Mouse (Mus musculus) C2C12 (cell line): ENCODE results near the gene Ces1b. TPM values are rescaled to one million over a fixed set of nuclear protein-coding genes. Genes with fewer than 3 reads are reported as not detected.

Source experiments
- H3K27me3 ChIP-seq: one replicate; pipeline ENCODE4 v1.6.1; 2011; ENCODE audit not compliant: control insufficient read depth, insufficient read depth, insufficient read length
- H3K36me3 ChIP-seq: one replicate; pipeline ENCODE4 v1.6.1; 2011; ENCODE audit not compliant: control insufficient read depth, insufficient read depth
- H3K4me3 ChIP-seq: one replicate; pipeline ENCODE4 v1.5.1; 2011; ENCODE audit warnings: mild to moderate bottlenecking, control low read depth; ENCODE audit not compliant: poor library complexity, insufficient read depth, severe bottlenecking
- H3K79me2 ChIP-seq: one replicate; pipeline ENCODE4 v1.6.1; 2011; ENCODE audit not compliant: control insufficient read depth, insufficient read depth
- H3K79me3 ChIP-seq: one replicate; pipeline ENCODE4 v1.6.1; 2011; ENCODE audit warnings: low read depth, control low read depth
- H3ac ChIP-seq: one replicate; pipeline ENCODE3; 2011; ENCODE audit warnings: low read depth; ENCODE audit not compliant: control insufficient read depth, insufficient read length
- CEBPB ChIP-seq: IDR thresholded peaks from one replicate; pipeline ENCODE4 v1.6.1; 2011; ENCODE audit warnings: low read depth, mild to moderate bottlenecking, control low read depth, moderate library complexity
- CTCF ChIP-seq: IDR thresholded peaks from one replicate; pipeline ENCODE4 v1.5.1; 2011; ENCODE audit not compliant: control insufficient read depth, insufficient read depth, insufficient read length
- FOSL1 ChIP-seq: IDR thresholded peaks from one replicate; pipeline ENCODE4 v1.8.0; 2011; ENCODE audit warnings: mild to moderate bottlenecking, low read length; ENCODE audit not compliant: poor library complexity, insufficient read depth, severe bottlenecking
- MAX ChIP-seq: IDR thresholded peaks from one replicate; pipeline ENCODE4 v1.6.1; 2011; ENCODE audit warnings: mild to moderate bottlenecking, control low read depth
- MYOD1 ChIP-seq: IDR thresholded peaks from one replicate; pipeline ENCODE4 v1.6.1; 2011; ENCODE audit warnings: low read depth; ENCODE audit not compliant: control insufficient read depth, insufficient read length
- MYOG ChIP-seq: IDR thresholded peaks from one replicate; pipeline ENCODE4 v1.6.1; 2011; ENCODE audit not compliant: control insufficient read depth, insufficient read length; ENCODE audit errors: extremely low read depth
- USF1 ChIP-seq: IDR thresholded peaks from one replicate; pipeline ENCODE4 v1.6.1; 2011; ENCODE audit warnings: low read depth, mild to moderate bottlenecking, control low read depth, moderate library complexity
- polyA plus RNA-seq: library from polyadenylated mRNA; unstranded; fragments of >200 nt; fragmentation: generic; extraction: Trizol; gene quantifications from one replicate; pipeline ENCODE4 v1.2.1, GENCODE M21; 2012; ENCODE audit warnings: missing spikeins

Ces1b gene
- polyA plus RNA-seq, 1 experiment, result not detected

DNA sequence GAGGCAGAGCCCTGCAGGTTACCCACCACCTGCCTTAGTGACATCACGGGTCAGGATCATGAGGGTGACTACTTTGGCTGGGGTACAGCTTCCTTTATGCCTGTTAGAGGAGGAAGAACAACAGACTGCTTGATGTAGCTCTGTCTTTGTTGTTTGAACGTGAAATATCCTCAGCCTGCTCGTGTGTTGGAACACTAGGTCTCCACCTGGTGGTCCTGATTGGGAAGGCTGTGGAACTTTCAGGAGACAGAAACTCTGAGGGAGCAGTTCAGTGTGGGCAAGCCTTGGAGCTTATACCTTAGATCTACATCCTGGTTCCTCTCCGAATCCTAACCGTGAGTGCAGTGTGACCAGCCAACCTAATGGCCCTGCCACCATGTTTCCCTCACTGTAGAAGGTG lies 58.1 kb downstream of the Ces1b start:
- Histone ChIP-seq H3ac (no peak overlapping the region), H3K79me3 (no peaks in the 10 kb centered on the region), H3K36me3 (no peaks in the 10 kb centered on the region), H3K27me3 (no peaks in the 10 kb centered on the region), H3K4me3 (no peak overlapping the region), H3K79me2 (no peaks in the 10 kb centered on the region)
- no peak for TF ChIP-seq USF1
- no peak for TF ChIP-seq CEBPB
- no peak for TF ChIP-seq MYOG
- TF ChIP-seq MYOD1, result no peak
- TF ChIP-seq CTCF, result no peak
- no peak for TF ChIP-seq FOSL1
- TF ChIP-seq MAX, result no peak

DNA sequence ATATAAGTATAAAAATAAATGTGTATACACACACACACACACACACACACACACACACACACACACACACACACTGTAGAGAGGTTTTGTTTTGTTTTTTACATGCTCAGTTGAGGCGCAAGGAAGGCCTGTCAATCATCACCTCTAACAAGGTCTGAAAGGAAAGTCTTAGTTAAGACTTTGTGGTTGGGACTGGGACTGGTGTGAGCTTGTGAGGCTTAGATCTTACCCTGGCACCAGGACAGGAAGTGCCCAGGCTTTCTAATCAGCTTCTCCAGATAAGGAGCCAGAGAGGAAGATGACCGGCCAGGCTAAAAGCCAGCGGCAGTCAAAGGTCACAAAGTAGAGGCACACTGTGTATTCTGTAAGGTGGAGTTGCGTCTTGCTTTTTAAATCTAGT lies 65.5 kb downstream of the Ces1b start:
- no peaks in the 10 kb centered on the region for H3K36me3 ChIP-seq
- TF ChIP-seq USF1 (no peak), FOSL1 (no peak), CEBPB (no peak), CTCF (no peak), MYOG (no peak), MAX (no peak), MYOD1 (no peak)
- no peak overlapping the region for H3K4me3 ChIP-seq
- no peaks in the 10 kb centered on the region for H3K27me3 ChIP-seq
- H3K79me2 ChIP-seq, result no peaks in the 10 kb centered on the region
- no peaks in the 10 kb centered on the region for H3K79me3 ChIP-seq
- no peak overlapping the region for H3ac ChIP-seq

DNA sequence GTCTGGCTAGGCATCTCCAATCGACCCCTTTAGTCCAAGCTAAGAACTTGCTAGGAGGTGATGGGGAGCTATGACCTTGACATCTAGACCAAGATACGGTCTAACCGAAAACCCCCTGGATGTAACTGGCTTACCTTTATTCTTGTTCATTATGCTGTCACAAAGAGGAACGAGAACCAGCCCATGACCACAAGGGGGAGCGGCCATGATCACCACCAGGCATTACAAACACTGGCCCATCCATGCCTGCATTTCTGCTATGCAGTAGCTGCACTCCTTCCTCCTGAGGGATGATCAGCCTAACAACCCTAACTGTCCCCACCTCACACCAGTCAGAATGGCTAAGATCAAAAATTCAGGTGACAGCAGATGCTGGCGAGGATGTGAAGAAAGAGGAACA lies 67.6 kb downstream of the Ces1b start:
- TF ChIP-seq FOSL1, result no peak
- TF ChIP-seq MYOD1, result no peak
- no peak for TF ChIP-seq MYOG
- no peak for TF ChIP-seq USF1
- no peak for TF ChIP-seq CTCF
- no peak for TF ChIP-seq MAX
- TF ChIP-seq CEBPB, result no peak
- Histone ChIP-seq H3K27me3 (no peaks in the 10 kb centered on the region), H3K79me2 (no peaks in the 10 kb centered on the region), H3ac (no peak overlapping the region), H3K4me3 (no peak overlapping the region), H3K79me3 (no peaks in the 10 kb centered on the region), H3K36me3 (no peaks in the 10 kb centered on the region)

DNA sequence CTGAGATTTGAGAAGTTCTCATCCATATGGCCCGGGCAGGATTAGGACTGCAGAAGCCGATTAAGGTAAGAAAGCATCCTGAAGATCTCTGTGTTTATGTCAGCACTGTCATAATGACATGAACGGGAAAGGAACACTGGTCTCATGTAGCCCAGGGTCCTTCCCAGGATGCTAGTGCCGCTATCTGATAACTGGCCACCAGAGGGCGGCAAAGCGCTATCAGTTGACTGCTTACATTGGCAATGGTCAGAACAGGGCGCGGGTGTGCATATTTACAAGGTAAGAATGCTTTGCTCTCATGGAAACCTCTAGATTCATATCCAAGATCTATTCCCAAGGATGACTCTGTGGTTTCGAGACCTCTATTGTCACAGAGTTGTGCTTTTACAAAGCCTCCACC lies 68.4 kb downstream of the Ces1b start:
- TF ChIP-seq FOSL1, result no peak
- no peak for TF ChIP-seq CEBPB
- TF ChIP-seq CTCF, result peak; percentile 4
- Histone ChIP-seq H3K36me3 (no peaks in the 10 kb centered on the region), H3K79me2 (no peaks in the 10 kb centered on the region), H3K27me3 (no peaks in the 10 kb centered on the region), H3ac (no peak overlapping the region), H3K4me3 (no peak overlapping the region), H3K79me3 (no peaks in the 10 kb centered on the region)

DNA sequence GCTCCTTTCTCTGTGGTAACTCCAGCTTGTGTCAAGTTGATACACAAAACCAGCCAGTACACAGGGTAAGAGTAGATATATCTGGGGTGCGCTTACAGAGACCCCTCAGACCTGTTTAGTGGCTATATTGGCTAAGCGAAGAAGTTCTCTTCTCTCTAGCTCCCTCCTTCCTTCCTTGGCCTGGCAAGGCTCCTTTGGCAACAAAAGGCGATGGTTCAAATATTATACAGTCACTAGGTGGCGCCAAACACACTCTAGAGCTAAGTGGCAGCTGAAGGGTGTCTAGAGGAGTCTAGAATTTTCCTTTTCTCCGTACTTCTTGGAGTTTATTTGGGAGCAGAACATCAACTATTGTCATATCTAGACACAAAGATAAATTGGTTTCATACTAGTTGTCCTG lies 69.5 kb downstream of the Ces1b start:
- Histone ChIP-seq H3K36me3 (no peaks in the 10 kb centered on the region), H3K79me2 (no peaks in the 10 kb centered on the region), H3K4me3 (no peak overlapping the region), H3K27me3 (no peaks in the 10 kb centered on the region), H3K79me3 (no peaks in the 10 kb centered on the region), H3ac (no peak overlapping the region)
- TF ChIP-seq MYOG, result no peak
- no peak for TF ChIP-seq MAX
- TF ChIP-seq USF1, result no peak
- no peak for TF ChIP-seq CEBPB
- TF ChIP-seq MYOD1, result no peak
- no peak for TF ChIP-seq FOSL1
- TF ChIP-seq CTCF, result no peak

Other genes starting within 250 kb of the Ces1b start
- gene Lpcat2, start 224.7 kb downstream of the Ces1b start, polyA plus RNA-seq, result 0.01 TPM
- gene Capns2, start 178.6 kb downstream of the Ces1b start, polyA plus RNA-seq, result not detected
- not detected for gene Slc6a2, start 119.9 kb downstream of the Ces1b start, polyA plus RNA-seq
- 0.01 TPM for gene Ces1a, start 31.8 kb downstream of the Ces1b start, polyA plus RNA-seq
- not detected for gene Ces1c, start 51.3 kb upstream of the Ces1b start, polyA plus RNA-seq
- gene Ces1d, start 117.8 kb upstream of the Ces1b start, polyA plus RNA-seq, result not detected
- not detected for gene Ces1e, start 149.6 kb upstream of the Ces1b start, polyA plus RNA-seq
- gene Ces1f, start 199.7 kb upstream of the Ces1b start, polyA plus RNA-seq, result not detected